Mouse (Mus musculus) mouse embryonic stem cell (cell line): Measurements from ENCODE around the gene I830077J02Rik.

Source experiments
- in situ Hi-C, 2 experiments: fragments of 300-500 bp; cut with MboI; formaldehyde crosslinking; loops; 1 replicate in 1 of 2; 3 replicates in 1 of 2; pipeline ENCODE4 v1.14.3; 2019 to 2020; ENCODE audit warnings: low sequenced_read_pairs in 2 of 2, low pct_unique_long_range_greater_than_20kb in 1 of 2, mixed read lengths in 1 of 2; ENCODE audit not compliant: unreplicated experiment in 1 of 2

Gene I830077J02Rik

GRCm38 (mm10) chr3:105932240-105933071 is at the start of gene I830077J02Rik:
Gene I830077J02Rik (minus strand): TSS chr3:105932664.
- in situ Hi-C loops, result no loop called here

GRCm38 (mm10) chr3:105974174-105974573 is 41.7 kb upstream of the I830077J02Rik start:
- in situ Hi-C loops, result loop anchor here in 1 of 2 experiments (25.0 kb wide), 1 partner anchor 1363 kb away; the partner anchor contains the start of gene Rbm15

- in situ Hi-C loops, result loop anchor here in 1 of 2 experiments (25.0 kb wide), 1 partner anchor 1364 kb away; the partner anchor contains the start of gene Rbm15
Measured at GRCm38 (mm10) chr3:105973411-105973810, 40.9 kb upstream of the I830077J02Rik start, which contains the start of gene Ovgp1. Gene Ovgp1 (plus strand): TSS chr3:105973711.

GRCm38 (mm10) chr3:105971831-105972446 is 39.5 kb upstream of the I830077J02Rik start:
- in situ Hi-C loops, result loop anchor here in 1 of 2 experiments (25.0 kb wide), 1 partner anchor 1365 kb away; the partner anchor contains the start of gene Rbm15

- in situ Hi-C loops, result loop anchor here in 1 of 2 experiments (25.0 kb wide), 1 partner anchor 1377 kb away; the partner anchor contains the start of gene Rbm15
Measured at GRCm38 (mm10) chr3:105960700-105961099, 28.2 kb upstream of the I830077J02Rik start.

- in situ Hi-C loops, result loop anchor here in 1 of 2 experiments (25.0 kb wide), 1 partner anchor 1377 kb away; the partner anchor contains the start of gene Rbm15
Measured at GRCm38 (mm10) chr3:105959999-105960398, 27.5 kb upstream of the I830077J02Rik start, which contains the start of gene Atp5f1. Gene Atp5f1 (minus strand): TSS chr3:105960099.

GRCm38 (mm10) chr3:105959585-105959984 is 27.1 kb upstream of the I830077J02Rik start:
- in situ Hi-C loops, result loop anchor here in 1 of 2 experiments (25.0 kb wide), 1 partner anchor 1378 kb away; the partner anchor contains the start of gene Rbm15

GRCm38 (mm10) chr3:105958974-105959580 is 26.6 kb upstream of the I830077J02Rik start, which contains the start of gene Wdr77:
Gene Wdr77 (plus strand): TSS chr3:105959369.
- in situ Hi-C loops, result loop anchor here in 1 of 2 experiments (25.0 kb wide), 1 partner anchor 1378 kb away; the partner anchor contains the start of gene Rbm15

- in situ Hi-C loops, result loop anchor here in 1 of 2 experiments (25.0 kb wide), 1 partner anchor 1379 kb away; the partner anchor contains the start of gene Rbm15
Measured at GRCm38 (mm10) chr3:105958204-105958603, 25.7 kb upstream of the I830077J02Rik start.

- in situ Hi-C loops, result loop anchor here in 1 of 2 experiments (25.0 kb wide), 1 partner anchor 1380 kb away; the partner anchor contains the start of gene Rbm15
Measured at GRCm38 (mm10) chr3:105957235-105957634, 24.8 kb upstream of the I830077J02Rik start.

GRCm38 (mm10) chr3:105951348-105951747 is 18.9 kb upstream of the I830077J02Rik start:
- in situ Hi-C loops, result loop anchor here in 1 of 2 experiments (25.0 kb wide), 1 partner anchor 1386 kb away; the partner anchor contains the start of gene Rbm15

- in situ Hi-C loops, result no loop called here
Measured at GRCm38 (mm10) chr3:105936111-105936510, 3.6 kb upstream of the I830077J02Rik start.

- in situ Hi-C loops, result no loop called here
Measured at GRCm38 (mm10) chr3:105935033-105935432, 2.6 kb upstream of the I830077J02Rik start.

GRCm38 (mm10) chr3:105933926-105934325 is 1.5 kb upstream of the I830077J02Rik start:
- in situ Hi-C loops, result no loop called here

GRCm38 (mm10) chr3:105931095-105931494 is 1.4 kb downstream of the I830077J02Rik start:
- in situ Hi-C loops, result no loop called here

GRCm38 (mm10) chr3:105929821-105930220 is 2.6 kb downstream of the I830077J02Rik start:
- in situ Hi-C loops, result no loop called here

- in situ Hi-C loops, result no loop called here
Measured at GRCm38 (mm10) chr3:105928781-105929180, 3.7 kb downstream of the I830077J02Rik start.

- in situ Hi-C loops, result no loop called here
Measured at GRCm38 (mm10) chr3:105928195-105928569, 4.3 kb downstream of the I830077J02Rik start.
